Mouse (Mus musculus): ENCODE data around the gene Trpc2. TPM values are rescaled to one million over a fixed set of nuclear protein-coding genes. Genes with fewer than 3 reads are reported as not detected.
A peak's percentile ranks its signal among the peaks of the same experiment; 100 is the strongest.
"Not testable (repeated sequence)": the region's sequence is repeated elsewhere in the genome, so short reads cannot be mapped to it uniquely, and the experiment has no call there.

Gene Trpc2
- 0.11 TPM in 1 of 2 replicates, not detected in the other for polyA plus RNA-seq (2015; fragmentation: Nextera tagmentation; extraction: Ambion mirVana)

DNA sequence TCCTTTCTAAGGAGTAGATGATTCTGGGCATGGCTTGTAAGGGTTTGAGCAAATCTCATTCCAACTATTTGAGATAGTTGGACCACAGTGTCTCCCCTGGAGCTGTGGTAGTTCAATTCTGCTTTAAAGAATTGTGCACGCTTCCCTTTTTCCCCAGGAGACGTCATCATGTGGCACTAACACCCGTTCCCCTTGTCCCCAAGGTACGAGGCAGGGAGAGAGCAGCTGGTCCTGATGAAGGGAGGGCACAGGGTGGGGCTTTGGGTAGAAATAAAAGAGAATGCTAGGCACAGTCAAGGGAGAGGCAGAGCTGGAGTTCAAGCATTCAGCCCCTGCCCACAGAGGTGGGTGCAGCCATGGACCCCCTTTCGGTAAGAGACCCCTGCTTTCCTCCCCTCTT is at the start of gene Trpc2:
TSS of gene Trpc2 (plus strand) at position 301 of the 400 bp plus-strand sequence.
- Histone ChIP-seq H3K27me3 (ENCODE audit: control insufficient read depth, insufficient read depth, low read length) (no peaks in the 10 kb centered on the region), H3K4me1 (replicated peaks; ENCODE audit: control insufficient read depth, insufficient read depth) (no peaks in the 10 kb centered on the region), H3K4me3 (ENCODE audit: low read depth, low read length) (no peak within 1 kb of the TSS), H3K9ac (ENCODE audit: low read length) (no peak within 1 kb of the TSS), H3K36me3 (ENCODE audit: control insufficient read depth, insufficient read depth, low read length) (peaks cover 20% of the 10 kb centered on the region), H3K27ac (replicated peaks) (no peak within 1 kb of the TSS), H3K9me3 (ENCODE audit: control insufficient read depth, low read length) (no peaks in the 10 kb centered on the region), H3K4me2 (replicated peaks; ENCODE audit: low read depth) (no peak within 1 kb of the TSS)
- DNase-seq (ENCODE audit: low spot score) = no peak
- WGBS = 80% methylated on average over 5 of the region's 5 CpGs
- no peak for ATAC-seq (ENCODE audit: low FRiP score, low TSS enrichment)
- TF ChIP-seq CTCF (IDR thresholded peaks at IDR 0.05; ENCODE audit: low read depth) (no peak), EP300 (optimal IDR thresholded peaks at IDR 0.05) (no peak)

DNA sequence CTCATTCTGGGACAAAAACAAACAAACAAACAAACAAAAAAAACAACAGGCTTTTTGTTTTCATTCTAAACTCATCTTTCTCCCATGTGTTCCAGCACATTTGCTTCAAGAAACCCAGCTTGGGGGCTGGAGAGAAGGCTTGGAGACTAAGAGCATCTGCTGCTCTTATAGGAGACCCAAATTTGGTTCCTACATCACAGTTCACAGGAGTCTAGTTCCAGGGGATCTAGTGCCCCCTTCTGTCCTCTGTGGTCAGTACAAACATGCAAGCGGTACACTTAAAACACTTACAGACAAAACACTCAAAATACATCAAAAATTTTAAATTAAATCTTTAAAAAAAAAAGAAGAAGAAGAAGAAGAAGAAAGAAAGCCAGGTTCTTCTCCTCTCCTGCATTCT is 48.0 kb upstream of the Trpc2 start:
- ATAC-seq (ENCODE audit: low FRiP score, low TSS enrichment) (no peak), DNase-seq (ENCODE audit: low spot score) (no peak)
- Histone ChIP-seq H3K4me3 (ENCODE audit: low read depth, low read length) (no peak overlapping the region), H3K9me3 (ENCODE audit: control insufficient read depth, low read length) (no peaks in the 10 kb centered on the region), H3K27me3 (ENCODE audit: control insufficient read depth, insufficient read depth, low read length) (no peaks in the 10 kb centered on the region), H3K27ac (replicated peaks) (no peak overlapping the region), H3K4me1 (replicated peaks; ENCODE audit: control insufficient read depth, insufficient read depth) (no peaks in the 10 kb centered on the region), H3K36me3 (ENCODE audit: control insufficient read depth, insufficient read depth, low read length) (peaks cover 26% of the 10 kb centered on the region), H3K9ac (ENCODE audit: low read length) (no peak overlapping the region), H3K4me2 (replicated peaks; ENCODE audit: low read depth) (no peak overlapping the region)
- peak; percentile 54 for TF ChIP-seq CTCF (IDR thresholded peaks at IDR 0.05; ENCODE audit: low read depth)
- no peak for TF ChIP-seq EP300 (optimal IDR thresholded peaks at IDR 0.05)
- WGBS = 94% methylated on average over 1 of the region's 1 CpGs

DNA sequence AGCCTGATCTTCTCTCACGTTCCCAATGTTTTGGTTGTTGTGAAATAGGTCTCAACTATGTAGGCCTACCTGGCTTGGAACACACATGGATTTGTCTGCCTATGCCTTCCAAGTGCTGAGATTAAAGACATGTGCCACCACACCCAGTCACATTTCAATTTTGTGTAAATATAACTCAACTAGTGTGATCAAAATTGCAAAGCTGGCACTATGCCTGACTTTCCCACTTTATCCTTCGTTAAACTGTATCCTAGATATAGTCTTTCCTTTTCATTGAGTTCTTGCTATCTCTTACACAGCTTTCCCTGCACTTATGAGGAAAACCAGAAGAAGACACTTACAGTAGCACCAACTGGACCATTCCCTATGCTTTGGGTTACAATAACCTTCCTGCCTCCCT is 47.4 kb upstream of the Trpc2 start:
- no peak overlapping the region for H3K4me3 ChIP-seq (ENCODE audit: low read depth, low read length)
- no peaks in the 10 kb centered on the region for H3K27me3 ChIP-seq (ENCODE audit: control insufficient read depth, insufficient read depth, low read length)
- no peak overlapping the region for H3K27ac ChIP-seq (replicated peaks)
- H3K9ac ChIP-seq (ENCODE audit: low read length) = no peak overlapping the region
- H3K4me2 ChIP-seq (replicated peaks; ENCODE audit: low read depth) = no peak overlapping the region
- TF ChIP-seq CTCF (IDR thresholded peaks at IDR 0.05; ENCODE audit: low read depth) (no peak), EP300 (optimal IDR thresholded peaks at IDR 0.05) (no peak)
- WGBS = 53% methylated on average over 2 of the region's 2 CpGs
- H3K9me3 ChIP-seq (ENCODE audit: control insufficient read depth, low read length) = no peaks in the 10 kb centered on the region
- no peaks in the 10 kb centered on the region for H3K4me1 ChIP-seq (replicated peaks; ENCODE audit: control insufficient read depth, insufficient read depth)
- ATAC-seq (ENCODE audit: low FRiP score, low TSS enrichment) (no peak), DNase-seq (ENCODE audit: low spot score) (no peak)
- H3K36me3 ChIP-seq (ENCODE audit: control insufficient read depth, insufficient read depth, low read length) = peaks cover 26% of the 10 kb centered on the region

DNA sequence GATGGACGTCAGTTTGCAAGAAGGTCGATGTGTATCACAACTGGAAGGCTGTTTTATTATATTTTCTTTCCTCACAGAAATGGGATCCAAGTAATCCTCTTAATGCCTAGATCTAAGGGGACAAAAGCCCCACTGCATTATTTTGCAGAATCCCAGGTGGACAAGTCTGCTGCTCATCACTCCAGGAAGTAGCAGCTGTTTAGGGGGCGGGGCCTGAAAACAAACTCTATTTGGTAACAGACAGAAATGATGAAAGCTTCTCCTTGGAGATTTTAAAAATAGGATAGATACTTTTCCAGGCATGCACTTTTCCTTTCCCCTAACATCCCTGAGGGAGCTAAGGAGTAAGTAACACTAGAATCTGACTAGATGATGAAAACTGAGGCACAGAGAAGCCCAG is 45.6 kb upstream of the Trpc2 start:
- no peaks in the 10 kb centered on the region for H3K9me3 ChIP-seq (ENCODE audit: control insufficient read depth, low read length)
- H3K27ac ChIP-seq (replicated peaks) = no peak overlapping the region
- no peak overlapping the region for H3K9ac ChIP-seq (ENCODE audit: low read length)
- H3K36me3 ChIP-seq (ENCODE audit: control insufficient read depth, insufficient read depth, low read length) = peaks cover 26% of the 10 kb centered on the region
- no peak overlapping the region for H3K4me2 ChIP-seq (replicated peaks; ENCODE audit: low read depth)
- no peaks in the 10 kb centered on the region for H3K4me1 ChIP-seq (replicated peaks; ENCODE audit: control insufficient read depth, insufficient read depth)
- no peaks in the 10 kb centered on the region for H3K27me3 ChIP-seq (ENCODE audit: control insufficient read depth, insufficient read depth, low read length)
- no peak overlapping the region for H3K4me3 ChIP-seq (ENCODE audit: low read depth, low read length)
- TF ChIP-seq CTCF (IDR thresholded peaks at IDR 0.05; ENCODE audit: low read depth) (no peak), EP300 (optimal IDR thresholded peaks at IDR 0.05) (no peak)
- 95% methylated on average over 3 of the region's 3 CpGs for WGBS
- ATAC-seq (ENCODE audit: low FRiP score, low TSS enrichment) (no peak), DNase-seq (ENCODE audit: low spot score) (no peak)

DNA sequence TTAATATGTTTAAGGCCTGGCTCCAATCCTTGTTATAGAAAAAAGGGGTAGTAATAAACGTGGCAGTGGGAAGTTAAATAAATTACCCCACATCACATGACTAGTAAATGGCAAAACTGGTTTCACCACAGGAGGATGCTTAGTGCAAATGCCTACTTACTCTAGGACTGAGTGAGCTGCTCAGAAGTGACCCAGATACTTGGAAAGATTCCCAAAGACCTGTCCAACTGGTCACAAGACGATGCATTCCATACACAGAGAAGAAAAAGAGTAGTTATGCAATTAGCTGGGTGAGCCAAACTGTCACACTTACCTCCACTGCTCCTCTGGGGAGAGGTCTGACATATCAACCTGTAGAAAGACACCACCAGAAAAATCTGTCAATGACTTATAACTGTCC is 40.6 kb upstream of the Trpc2 start:
- 37% methylated on average over 2 of the region's 2 CpGs for WGBS
- no peak overlapping the region for H3K4me2 ChIP-seq (replicated peaks; ENCODE audit: low read depth)

DNA sequence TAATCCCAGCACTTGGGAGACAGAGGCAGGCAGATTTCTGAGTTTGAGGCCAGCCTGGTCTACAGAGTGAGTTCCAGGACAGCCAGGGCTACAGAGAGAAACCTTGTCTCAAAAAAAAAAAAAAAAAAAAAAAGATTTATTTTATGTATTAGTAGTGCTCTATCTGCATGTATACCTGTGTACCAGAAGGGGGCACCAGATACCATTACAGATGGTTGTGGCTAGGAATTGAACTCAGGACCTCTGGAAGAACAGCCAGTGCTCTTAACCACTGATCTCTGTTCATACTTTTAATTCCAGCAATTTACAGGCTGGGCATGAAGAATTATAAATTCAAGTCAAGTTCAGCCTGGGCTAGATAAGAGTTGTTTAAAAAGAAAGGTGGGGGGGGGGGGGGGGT is 34.4 kb upstream of the Trpc2 start:
- H3K27me3 ChIP-seq (ENCODE audit: control insufficient read depth, insufficient read depth, low read length); ATAC-seq (ENCODE audit: low FRiP score, low TSS enrichment); H3K4me3 ChIP-seq (ENCODE audit: low read depth, low read length); H3K36me3 ChIP-seq (ENCODE audit: control insufficient read depth, insufficient read depth, low read length); H3K4me2 ChIP-seq (replicated peaks; ENCODE audit: low read depth); H3K27ac ChIP-seq (replicated peaks); H3K9me3 ChIP-seq (ENCODE audit: control insufficient read depth, low read length); DNase-seq (ENCODE audit: low spot score); H3K4me1 ChIP-seq (replicated peaks; ENCODE audit: control insufficient read depth, insufficient read depth); H3K9ac ChIP-seq (ENCODE audit: low read length): not testable (repeated sequence)
- TF ChIP-seq CTCF (IDR thresholded peaks at IDR 0.05; ENCODE audit: low read depth) = peak; percentile 54

More for the DNA sequence above, 40.6 kb upstream of the Trpc2 start:
- Histone ChIP-seq H3K4me3 (ENCODE audit: low read depth, low read length) (no peak overlapping the region), H3K27me3 (ENCODE audit: control insufficient read depth, insufficient read depth, low read length) (no peaks in the 10 kb centered on the region), H3K9me3 (ENCODE audit: control insufficient read depth, low read length) (no peaks in the 10 kb centered on the region), H3K27ac (replicated peaks) (peak overlapping the region; percentile 45; the same call in 1 of the 2 replicates), H3K36me3 (ENCODE audit: control insufficient read depth, insufficient read depth, low read length) (peaks cover 12% of the 10 kb centered on the region), H3K9ac (ENCODE audit: low read length) (no peak overlapping the region), H3K4me1 (replicated peaks; ENCODE audit: control insufficient read depth, insufficient read depth) (no peaks in the 10 kb centered on the region)
- DNase-seq (ENCODE audit: low spot score) (no peak), ATAC-seq (ENCODE audit: low FRiP score, low TSS enrichment) (no peak)
- no peak for TF ChIP-seq CTCF (IDR thresholded peaks at IDR 0.05; ENCODE audit: low read depth)
- no peak for TF ChIP-seq EP300 (optimal IDR thresholded peaks at IDR 0.05)
